Mouse (Mus musculus): Measurements from ENCODE around the gene Bad. TPM values are rescaled to one million over a fixed set of nuclear protein-coding genes. Genes with fewer than 3 reads are reported as not detected.
"Not testable (repeated sequence)": the region's sequence is repeated elsewhere in the genome, so short reads cannot be mapped to it uniquely, and the experiment has no call there.

Bad gene
- total RNA-seq, 2 experiments from 2014 or later, result 46.2 to 47.1 TPM

- peak; percentile 100 for DNase-seq
- intact Hi-C loops (cut with DNase I), result no loop called here
Measured at GRCm38 (mm10) chr19:6979486-6980380, 38.1 kb downstream of the Bad start.

DNA sequence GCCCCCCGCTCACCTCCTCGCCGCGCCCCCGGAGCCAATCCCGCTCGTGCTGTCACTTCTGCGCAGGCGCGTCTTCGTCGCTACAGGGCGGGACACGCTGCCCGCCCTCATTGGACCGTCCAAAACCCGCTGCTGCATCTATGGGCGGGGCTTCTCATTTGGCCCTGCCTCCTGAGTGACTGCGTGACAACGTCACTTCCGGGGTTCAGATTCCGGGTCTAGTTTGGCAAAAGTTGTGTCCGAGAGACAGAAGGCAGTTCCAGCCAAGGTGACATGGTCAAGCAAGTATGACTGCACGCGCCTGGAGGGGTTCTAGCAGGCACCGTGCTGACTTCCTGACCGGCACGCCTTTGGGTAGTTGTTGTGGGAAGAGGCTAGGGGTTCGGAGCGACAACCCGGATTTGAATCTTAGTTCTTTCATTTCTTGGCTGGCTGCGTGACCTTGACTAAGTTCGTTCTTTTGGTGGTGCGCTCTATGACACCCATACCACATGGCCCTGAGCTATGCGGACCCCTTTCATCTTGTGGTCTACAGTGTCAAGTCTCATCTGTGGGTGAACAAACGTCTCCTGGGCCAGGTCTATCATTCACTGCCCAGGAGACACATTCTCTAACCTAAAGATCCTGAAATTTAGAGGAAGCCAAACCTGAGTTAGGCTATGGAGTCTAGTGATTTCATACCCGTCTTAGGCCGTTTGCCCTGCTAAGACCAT is 38.9 kb downstream of the Bad start, which contains the start of gene Fkbp2:
TSS of gene Fkbp2 (minus strand) at position 121 of the 713 bp plus-strand sequence.
- intact Hi-C loops (cut with DNase I), result no loop called here
- peak; percentile 99 for DNase-seq

DNA sequence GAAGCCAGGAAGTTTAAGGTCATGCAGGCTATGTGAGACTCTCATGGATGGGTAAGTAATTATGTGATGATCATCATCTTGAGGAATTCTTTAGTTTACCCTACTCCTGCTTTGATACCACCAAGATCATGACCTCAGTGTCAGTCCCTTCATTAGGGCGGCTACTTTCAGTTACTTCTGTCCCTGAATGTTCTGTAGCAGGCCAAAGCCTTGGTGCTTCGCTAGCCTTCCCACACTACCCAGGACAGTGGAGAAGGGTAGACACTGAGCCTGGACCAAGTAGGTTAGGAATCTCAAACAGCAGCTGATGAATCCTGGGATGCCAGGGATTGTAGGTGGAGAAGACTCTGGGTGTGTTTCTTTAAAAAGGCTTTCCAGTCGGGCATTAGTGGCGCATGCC is 39.8 kb downstream of the Bad start:
- intact Hi-C loops (cut with DNase I), result no loop called here
- DNase-seq, result no peak

DNA sequence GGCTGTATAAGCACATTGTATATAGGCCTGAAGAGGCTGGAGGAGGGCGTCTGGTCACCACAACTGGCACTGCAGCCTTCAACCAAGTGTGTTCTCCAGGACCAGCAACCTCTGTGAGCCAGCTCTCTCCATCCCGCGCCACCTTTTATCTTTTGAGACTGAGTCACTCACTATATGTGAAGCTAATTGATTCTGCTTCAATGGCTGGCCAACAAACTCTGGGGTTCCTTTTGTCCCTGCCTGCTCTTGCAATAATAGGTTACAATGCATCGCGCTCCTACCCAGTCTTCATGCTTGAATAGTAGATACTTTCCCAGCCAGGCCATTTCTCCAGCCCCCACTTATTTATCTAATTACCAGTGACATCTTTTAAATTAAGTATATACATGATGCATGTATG is 42.0 kb downstream of the Bad start:
- intact Hi-C loops (cut with DNase I), result no loop called here
- no peak for DNase-seq

DNA sequence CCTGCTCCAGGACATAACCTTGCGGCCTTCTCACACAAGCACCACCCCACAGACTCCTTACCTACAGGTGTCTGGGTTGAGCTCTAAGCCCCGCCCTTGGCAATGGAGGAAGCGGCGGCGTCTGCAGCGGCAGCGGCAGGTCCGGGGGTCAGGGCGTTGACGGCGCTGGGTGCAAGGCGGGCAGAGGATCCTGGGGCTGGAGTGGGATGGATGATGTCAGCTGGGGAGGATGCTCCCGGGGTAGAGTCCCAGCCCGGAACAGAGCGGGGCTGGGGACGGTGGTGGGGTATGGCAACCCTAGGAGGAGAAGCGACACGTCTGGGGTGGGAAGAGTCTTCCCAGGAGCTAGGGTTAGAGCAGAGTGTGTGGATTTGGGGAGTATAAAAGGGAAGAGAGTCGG is 43.6 kb downstream of the Bad start:
- DNase-seq, result no peak
- intact Hi-C loops (cut with DNase I), result no loop called here

GRCm38 (mm10) chr19:6985951-6986708 is 44.5 kb downstream of the Bad start:
- intact Hi-C loops (cut with DNase I), result no loop called here
- no peak for DNase-seq

DNA sequence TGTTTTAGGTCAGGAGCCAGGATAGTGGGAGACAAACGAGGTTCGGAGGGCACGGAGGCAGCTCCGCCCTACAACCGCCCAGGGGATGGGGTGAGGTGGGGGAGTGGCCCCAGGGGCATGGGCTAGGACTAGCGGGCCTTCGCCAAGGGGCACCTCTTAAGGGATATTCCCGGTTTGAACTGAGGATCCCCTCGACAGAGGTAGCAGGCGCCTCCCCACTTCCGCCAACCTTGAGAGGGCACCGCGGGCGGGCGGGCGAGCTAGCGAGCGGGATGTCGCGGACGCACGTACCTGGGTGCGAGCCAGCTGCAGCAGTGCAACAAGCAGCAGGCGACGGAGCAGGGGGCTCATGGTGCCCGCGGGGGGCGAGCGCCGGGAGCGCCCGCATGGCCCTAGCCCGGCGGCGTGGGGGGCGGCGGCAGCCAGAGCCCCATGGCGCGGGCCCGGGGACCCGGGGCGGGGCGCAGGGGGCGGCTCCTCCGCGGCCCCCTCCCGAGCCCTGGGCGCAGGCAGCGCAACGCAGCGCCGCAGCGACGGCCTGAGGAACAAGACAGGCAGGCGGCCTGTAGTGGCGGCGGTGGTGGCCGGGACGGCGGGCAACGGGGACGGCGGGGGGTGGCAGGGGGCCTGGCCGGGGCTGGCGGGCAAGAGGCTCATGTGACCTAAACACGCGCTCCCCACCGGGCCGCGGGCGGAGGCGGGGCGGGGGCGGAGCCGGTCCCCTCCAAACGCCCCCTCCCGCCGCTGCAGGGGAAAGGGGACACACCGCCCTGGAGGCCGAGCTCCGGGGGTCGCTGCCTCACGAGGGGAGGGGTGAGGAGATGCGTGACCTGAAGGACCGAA is 45.6 kb downstream of the Bad start, which contains the start of gene Vegfb:
TSS of gene Vegfb (minus strand) at position 591 of the 843 bp plus-strand sequence.
- peak; percentile 73 for DNase-seq
- intact Hi-C loops (cut with DNase I), result no loop called here

GRCm38 (mm10) chr19:6987904-6988285 is 46.2 kb downstream of the Bad start:
- intact Hi-C loops (cut with DNase I), result no loop called here
- DNase-seq, result no peak

- no peak for DNase-seq
- intact Hi-C loops (cut with DNase I), result no loop called here
Measured at GRCm38 (mm10) chr19:6989251-6989650, 47.6 kb downstream of the Bad start.

DNA sequence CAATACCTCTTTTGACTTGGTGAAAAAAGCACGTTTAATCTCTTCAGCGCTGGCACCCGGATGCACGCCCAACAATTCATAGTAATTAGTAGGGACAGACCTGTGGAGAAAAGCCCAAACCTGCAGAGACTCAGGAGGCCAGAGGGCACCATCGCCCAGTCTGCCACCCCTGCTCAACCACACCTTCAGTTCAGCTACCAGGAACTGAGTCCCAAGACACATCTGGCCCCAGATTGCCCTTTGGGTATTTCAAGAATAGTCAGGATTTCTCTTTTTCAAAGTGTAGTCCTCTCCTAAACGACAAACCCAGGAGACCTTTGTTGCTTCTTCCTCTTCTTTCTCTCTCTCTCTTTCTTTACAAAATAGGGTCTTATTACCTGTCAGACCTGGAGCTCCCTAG is 49.1 kb downstream of the Bad start:
- intact Hi-C loops (cut with DNase I), result no loop called here
- DNase-seq, result no peak

- intact Hi-C loops (cut with DNase I); DNase-seq: not testable (repeated sequence)
Measured at GRCm38 (mm10) chr19:6991166-6991565, 49.5 kb downstream of the Bad start.

DNA sequence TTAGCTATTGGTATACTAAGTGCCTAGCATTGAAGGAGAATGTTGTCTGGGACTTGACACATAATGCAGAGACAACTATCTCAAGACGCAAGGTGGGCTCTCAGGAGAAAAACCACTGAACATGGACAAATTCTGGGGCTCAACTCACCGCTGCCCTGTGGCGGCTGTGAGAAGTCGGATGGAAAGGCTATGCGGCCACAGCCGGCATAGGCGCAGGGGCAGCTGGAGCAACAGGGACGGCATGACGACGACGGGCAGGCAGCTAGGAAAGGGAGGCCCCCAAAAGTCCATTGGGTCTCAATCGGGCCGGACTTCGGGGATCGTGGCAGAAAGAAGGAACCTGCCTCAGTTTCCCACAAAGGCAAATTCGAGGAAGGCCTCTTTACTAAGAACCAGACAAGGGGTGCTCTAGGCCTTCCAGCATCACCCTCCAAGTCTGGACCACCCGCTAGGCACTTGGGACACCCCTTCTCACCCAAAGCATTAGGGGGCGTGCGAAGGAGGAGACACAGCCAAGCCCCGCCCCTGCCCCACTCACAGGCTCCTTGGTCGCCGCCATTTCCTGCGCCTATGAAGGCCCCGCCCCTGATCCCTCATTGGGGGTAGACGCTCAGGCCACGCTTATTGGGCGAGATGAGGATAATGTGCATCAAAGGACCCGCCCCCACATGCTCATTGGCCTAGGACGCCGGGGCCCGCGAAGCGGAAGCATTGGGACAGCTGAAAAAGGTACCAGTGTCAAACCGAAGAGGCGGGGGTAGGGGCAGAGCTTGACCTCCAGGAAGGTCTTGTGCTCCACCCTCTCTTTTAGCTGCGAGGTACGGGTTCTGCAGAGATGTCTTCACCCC is 50.6 kb downstream of the Bad start, which contains the start of gene Dnajc4:
TSS of gene Dnajc4 (minus strand) at position 562 of the 848 bp plus-strand sequence.
- DNase-seq, result peak; percentile 98
- intact Hi-C loops (cut with DNase I), result no loop called here

GRCm38 (mm10) chr19:6993011-6993770 is 51.5 kb downstream of the Bad start:
- no peak for DNase-seq
- intact Hi-C loops (cut with DNase I), result no loop called here

DNA sequence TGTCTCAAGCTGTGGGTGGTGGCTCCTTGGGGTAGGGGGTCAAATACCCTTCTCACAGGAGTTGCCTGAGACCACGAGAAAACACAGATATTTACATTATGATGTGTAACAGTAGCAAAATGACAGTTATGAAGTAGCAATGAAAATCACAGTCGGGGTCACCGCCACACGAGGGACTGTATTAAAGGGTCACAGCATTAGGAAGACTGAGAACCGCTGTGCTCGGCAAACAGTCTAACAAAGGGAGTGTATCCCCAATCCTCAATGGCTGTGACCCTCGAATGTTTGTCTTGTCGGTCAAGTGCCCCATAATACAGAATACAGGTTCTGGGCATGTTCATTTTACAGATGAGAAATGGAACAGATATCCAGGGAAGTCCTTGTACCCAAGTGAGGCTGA is 52.3 kb downstream of the Bad start:
- intact Hi-C loops (cut with DNase I), result no loop called here
- DNase-seq, result no peak

DNA sequence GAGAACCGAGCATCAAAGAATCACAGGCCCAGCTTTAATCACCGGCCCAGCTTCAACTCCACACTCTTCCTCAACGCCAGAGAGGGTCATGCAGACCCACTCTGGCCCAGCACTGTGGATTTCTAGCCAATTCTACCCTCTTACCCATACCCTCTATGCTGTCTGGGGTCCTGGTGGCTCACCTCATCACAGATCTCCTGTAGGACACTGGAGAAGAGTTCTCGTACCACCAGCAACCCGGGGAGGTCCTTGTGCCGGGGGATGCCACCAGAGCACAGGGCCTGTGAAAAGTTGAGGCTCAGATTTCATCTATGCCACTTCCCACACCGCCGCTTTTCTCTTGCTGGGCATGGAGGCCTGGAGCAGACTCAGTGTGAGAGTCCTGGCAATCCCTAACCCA is 52.8 kb downstream of the Bad start:
- DNase-seq, result no peak
- intact Hi-C loops (cut with DNase I), result no loop called here

GRCm38 (mm10) chr19:6995255-6995991 is 53.8 kb downstream of the Bad start:
- intact Hi-C loops (cut with DNase I), result no loop called here
- peak; percentile 63 for DNase-seq

GRCm38 (mm10) chr19:6996006-6996405 is 54.3 kb downstream of the Bad start, which contains the start of the genes Nudt22 and Trpt1:
TSS of gene Nudt22 (minus strand) at chr19:6996117.
TSS of gene Trpt1 (plus strand) at chr19:6996131.
- DNase-seq, result peak; percentile 86
- intact Hi-C loops (cut with DNase I), result no loop called here

Data from left cerebral cortex, postnatal 4 days (tissue).